Mouse (Mus musculus): ENCODE data around the gene Ccdc106.

Gene Ccdc106

DNA sequence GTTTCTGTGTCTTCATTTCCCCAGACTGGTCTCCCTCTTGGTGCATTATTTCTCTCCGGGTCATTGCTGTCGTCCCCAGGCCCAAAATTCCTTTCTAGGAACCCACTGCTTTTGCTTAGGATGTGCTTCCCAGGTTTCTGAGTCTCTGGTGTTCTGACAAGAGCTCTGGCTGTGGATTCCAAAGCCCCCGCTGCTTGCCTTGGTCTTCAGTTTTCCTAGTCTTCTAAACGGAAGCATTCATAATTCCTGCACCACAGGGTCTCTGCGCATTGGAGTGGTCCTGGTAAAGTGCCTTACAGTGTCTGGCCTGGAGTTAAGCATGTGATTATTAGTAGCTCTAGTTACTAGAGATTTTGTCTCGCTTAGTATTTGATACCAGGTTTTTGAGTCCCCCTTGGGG, 60.5 kb downstream of the Ccdc106 start:
- DNase-seq (ENCODE audit: low read depth, low spot score) = no peak

DNA sequence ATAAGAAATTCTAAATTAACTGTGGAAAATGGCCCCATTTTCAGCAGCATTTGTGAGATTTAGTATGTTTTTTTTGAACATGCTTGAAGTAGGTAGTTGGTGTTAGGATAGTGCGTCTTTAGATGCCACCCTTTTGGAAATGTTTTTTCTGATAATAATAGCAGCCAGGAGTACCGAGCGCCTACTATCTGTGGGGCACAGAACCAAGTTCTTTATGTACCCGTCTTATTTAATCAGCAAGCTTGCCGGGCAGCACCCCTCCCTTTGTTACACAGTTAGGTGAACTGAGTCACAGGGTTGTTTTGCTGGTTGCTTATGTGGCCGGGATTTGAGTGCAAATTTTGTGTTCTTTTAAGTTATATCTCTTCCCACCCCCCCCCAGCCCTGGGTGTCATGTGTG, 60.9 kb downstream of the Ccdc106 start:
- DNase-seq (ENCODE audit: low read depth, low spot score) = peak; percentile 69

- peak; percentile 40 for DNase-seq (ENCODE audit: low read depth, low spot score)
These were observed 61.6 kb downstream of the Ccdc106 start for GRCm38 (mm10) chr7:5081939-5082338.

GRCm38 (mm10) chr7:5083325-5084105, 63.2 kb downstream of the Ccdc106 start:
- peak; percentile 91 for DNase-seq (ENCODE audit: low read depth, low spot score)

- no peak for DNase-seq (ENCODE audit: low read depth, low spot score)
These were observed 65.2 kb downstream of the Ccdc106 start for GRCm38 (mm10) chr7:5085512-5085911.

- DNase-seq (ENCODE audit: low read depth, low spot score) = no peak
These were observed 66.6 kb downstream of the Ccdc106 start for GRCm38 (mm10) chr7:5086921-5087440.

DNA sequence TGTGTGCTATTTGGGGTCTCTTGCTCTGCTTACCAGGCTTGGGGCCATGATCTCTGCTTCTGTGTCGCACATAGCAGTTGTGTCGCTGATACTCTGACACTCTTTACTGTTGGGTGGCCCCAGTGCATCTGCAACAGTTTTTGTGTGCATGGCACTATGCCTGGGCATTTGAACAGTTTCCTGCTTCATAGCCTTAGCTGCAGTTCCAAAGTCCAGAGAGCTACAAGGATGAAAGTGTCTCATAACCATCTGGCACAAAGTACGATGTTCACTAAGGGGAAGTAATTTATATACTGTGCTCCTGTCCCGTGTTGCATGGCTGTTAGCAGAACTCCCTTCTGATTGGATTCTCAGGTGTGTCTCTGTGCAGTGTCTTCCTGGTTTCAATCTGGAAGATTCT, 67.5 kb downstream of the Ccdc106 start:
- no peak for DNase-seq (ENCODE audit: low read depth, low spot score)

DNA sequence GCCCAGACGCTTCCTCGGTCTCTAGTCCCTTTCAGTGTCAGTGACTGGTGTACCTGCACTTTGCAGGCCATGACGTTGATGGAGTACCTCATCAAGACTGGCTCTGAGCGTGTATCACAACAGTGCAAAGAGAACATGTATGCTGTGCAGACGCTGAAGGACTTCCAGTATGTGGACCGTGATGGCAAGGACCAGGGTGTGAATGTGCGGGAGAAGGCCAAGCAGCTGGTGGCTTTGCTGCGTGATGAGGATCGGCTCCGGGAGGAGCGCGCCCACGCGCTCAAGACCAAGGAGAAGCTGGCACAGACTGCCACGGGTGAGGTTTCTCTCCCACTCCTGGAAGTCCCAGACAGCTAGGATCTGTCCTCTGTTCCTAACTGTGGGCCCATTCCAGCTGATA, 69.5 kb downstream of the Ccdc106 start:
- no peak for DNase-seq (ENCODE audit: low read depth, low spot score)

DNA sequence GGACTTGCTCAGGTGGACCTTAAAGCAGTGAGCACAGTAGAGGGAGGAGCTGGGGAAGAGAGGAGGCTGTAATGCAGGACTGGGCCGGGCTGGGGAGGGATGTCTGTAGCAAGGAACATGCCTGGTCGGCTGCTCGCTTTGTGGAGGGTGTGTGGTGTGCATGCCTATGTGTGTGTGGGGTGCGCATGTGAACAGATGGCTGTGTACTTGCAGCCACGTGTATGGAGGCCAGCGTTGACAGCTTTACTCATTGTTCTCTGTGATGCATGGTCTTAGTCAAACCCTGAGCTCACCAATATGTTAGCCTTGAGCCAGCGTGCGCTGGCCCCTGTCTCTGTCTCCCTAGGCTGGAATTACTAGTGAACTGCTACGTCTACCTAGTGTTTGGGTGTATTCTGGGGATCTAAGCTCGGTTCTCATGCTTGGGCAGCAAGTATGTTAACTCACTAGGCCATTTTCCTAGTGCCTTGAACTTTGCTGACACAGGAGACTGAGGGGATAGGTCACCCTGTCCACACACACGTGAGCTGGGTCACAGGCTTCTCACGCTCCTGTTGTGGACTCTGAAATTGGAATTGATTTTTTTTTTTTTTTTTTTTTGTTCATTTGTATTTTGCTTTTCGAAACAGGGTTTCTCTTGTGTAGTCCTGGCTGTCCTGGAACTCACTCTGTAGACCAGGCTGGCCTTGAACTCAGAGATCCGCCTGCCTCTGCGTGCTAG, 70.8 kb downstream of the Ccdc106 start:
- no peak for DNase-seq (ENCODE audit: low read depth, low spot score)

- DNase-seq (ENCODE audit: low read depth, low spot score) = no peak
These were observed 72.0 kb downstream of the Ccdc106 start for GRCm38 (mm10) chr7:5092381-5092780.

DNA sequence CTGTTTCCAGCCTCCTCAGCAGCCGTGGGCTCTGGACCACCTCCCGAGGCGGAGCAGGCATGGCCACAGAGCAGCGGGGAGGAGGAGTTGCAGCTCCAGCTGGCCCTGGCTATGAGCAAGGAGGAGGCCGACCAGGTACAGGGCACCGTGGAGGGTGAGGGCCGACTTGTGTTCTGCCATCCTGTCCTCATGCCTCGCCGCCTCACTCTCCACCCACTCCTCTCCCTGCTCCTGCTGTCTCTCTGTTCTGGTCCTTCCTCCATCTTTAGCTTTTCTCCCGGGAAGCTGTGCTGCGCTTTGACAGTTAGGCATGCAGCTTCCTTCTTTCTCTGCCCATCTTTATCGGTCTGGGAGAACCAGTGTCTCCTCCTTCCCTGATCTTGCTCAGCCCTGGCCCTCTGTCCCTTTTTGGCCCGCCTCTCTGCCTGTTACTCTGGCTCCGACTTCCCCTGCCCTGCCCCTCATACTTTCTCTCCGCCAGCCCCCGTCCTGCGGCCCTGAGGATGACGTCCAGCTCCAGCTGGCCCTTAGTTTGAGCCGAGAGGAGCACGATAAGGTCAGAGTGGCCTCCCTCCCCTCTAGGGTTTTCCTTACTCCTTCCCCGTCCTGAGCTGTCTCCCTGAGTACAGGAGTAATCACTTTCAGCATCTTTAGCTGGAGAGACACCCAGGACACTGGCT, 72.6 kb downstream of the Ccdc106 start:
- no peak for DNase-seq (ENCODE audit: low read depth, low spot score)

DNA sequence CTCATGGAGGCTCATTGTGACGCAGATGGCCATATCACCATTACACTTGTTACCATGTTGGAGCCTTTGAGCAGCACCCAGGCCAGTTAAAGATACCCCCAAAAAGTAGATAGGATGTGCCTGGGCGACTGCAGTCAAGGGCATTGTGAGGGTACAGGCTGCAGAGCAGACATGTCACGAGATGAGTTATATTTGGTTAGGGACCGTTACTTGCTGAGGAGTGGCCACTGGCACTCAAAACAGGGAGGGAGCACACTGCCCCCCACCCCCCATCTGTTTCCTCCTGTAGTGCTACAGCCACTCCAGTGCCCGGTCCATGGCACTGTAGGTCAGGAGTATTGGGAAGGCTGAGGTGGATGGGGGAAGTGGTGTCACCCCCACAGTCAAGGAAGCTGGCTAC, 78.4 kb downstream of the Ccdc106 start:
- DNase-seq (ENCODE audit: low read depth, low spot score) = no peak

DNA sequence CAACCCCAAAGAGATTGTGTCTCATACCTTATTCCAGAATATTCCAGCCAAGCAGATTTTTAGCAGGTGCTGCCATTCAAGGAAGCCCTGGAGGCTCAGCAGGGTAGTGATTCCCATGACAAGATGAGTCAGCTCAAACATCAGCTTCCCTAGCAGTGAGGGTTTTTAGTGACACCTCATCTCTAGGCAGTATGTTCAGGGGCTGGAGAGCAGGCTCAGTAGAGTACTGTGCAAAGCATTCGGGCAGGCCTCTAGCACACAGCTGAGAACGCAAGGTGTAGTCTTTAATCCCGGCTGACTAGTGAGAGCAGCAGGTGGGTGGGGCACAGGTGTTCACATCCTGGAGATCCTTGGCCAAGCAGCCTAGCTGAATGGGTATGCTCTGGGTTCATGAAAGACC, 79.4 kb downstream of the Ccdc106 start:
- peak; percentile 79 for DNase-seq (ENCODE audit: low read depth, low spot score)

GRCm38 (mm10) chr7:5101066-5101663, 80.8 kb downstream of the Ccdc106 start:
- DNase-seq (ENCODE audit: low read depth, low spot score) = peak; percentile 92

DNA sequence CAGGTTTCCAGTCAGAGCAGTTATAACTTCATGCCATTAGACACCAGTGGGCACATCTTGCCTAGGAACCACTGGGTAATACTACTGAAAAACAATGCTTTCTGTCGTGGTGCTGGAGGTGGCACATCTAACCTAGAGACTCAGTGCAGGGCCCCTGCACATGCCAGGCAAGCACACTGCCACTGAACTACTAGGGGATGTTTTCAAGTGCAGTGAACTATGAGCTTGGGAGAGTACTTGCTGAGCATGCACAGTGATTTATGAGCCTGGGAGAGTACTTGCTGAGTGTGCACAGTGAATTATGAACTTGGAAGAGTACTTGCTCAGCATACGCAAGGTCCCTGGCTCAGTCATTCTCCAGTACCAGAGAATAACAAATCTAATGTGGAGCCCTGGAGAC, 82.2 kb downstream of the Ccdc106 start:
- DNase-seq (ENCODE audit: low read depth, low spot score) = peak; percentile 36

DNA sequence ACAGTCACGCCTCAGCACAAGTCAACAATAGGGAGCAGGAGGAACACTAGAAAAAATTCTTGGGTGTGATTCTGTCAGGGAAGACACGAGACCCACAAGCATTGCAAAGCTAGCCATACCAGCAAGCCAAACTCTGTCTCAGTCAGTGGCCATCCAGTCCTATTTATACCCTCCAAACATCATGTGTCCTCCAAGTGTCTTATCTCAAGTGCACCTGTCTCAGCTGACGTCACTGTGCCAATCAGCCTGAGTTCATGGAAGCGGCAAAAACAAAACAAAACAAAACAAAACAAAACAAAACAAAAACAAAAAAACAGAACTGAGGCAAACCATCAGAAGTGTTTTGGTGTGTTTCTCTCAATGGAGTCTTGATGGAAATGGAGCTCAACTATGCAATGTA, 87.9 kb downstream of the Ccdc106 start:
- no peak for DNase-seq (ENCODE audit: low read depth, low spot score)

DNA sequence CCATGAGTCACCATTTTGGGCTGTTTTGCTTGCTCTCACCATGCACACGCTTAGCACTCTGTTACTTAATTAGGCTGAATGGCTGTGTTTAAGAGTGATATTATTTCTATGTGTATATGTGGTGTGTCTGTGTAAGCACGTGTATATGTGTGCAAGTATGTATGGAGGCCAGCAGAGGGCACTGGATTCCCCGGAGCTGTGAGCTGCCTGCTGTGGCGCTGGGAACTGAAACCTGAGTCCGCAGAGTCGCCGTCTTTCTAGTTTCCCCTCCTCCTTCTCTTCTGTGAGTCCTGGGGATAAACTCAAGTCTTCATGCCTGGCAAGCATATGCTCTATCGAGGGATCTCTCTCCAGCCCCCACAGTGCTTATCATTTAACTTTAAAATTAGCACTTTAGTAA, 88.9 kb downstream of the Ccdc106 start:
- no peak for DNase-seq (ENCODE audit: low read depth, low spot score)

All from A20 (cell line).